Mouse (Mus musculus) kidney, adult 2 months (tissue): ENCODE data around the gene Akap1.

Experiments used
- CTCF ChIP-seq: fragments of 200-500 bp; conservative IDR thresholded peaks from 2 replicates; pipeline ENCODE4 v1.5.1; 2011; ENCODE audit warnings: low read depth, mild to moderate bottlenecking, control low read depth, low read length, moderate library complexity, mixed read lengths; ENCODE audit not compliant: insufficient read depth, insufficient read length
- POLR2A ChIP-seq: fragments of 200-500 bp; IDR thresholded peaks from one replicate; pipeline ENCODE4 v1.6.1; 2011; ENCODE audit warnings: low read depth, low read length, control low read depth

- no peak for TF ChIP-seq CTCF
- no peak for TF ChIP-seq POLR2A
Measured at GRCm38 (mm10) chr11:88855795-88856194, 8.6 kb downstream of the Akap1 start.
